Mouse (Mus musculus) G1E-ER4 (cell line): Measurements from ENCODE around the gene Apol8. TPM values are rescaled to one million over a fixed set of nuclear protein-coding genes. Genes with fewer than 3 reads are reported as not detected.

ENCODE experiments used
- GATA1 ChIP-seq: IDR thresholded peaks from one replicate; pipeline ENCODE4 v1.8.0; 2012; ENCODE audit warnings: low read length, inconsistent platforms
- polyA plus RNA-seq: library from polyadenylated mRNA; stranded (reverse); fragments of >175 nt; gene quantifications from 2 replicates; pipeline ENCODE4 v1.2.3, GENCODE M21; 2012

The Apol8 gene
- polyA plus RNA-seq: not detected in 2 replicates

GRCm38 (mm10) chr15:77756848-77757247 lies at the start of gene Apol8:
Gene Apol8 (minus strand): TSS chr15:77757003.
- TF ChIP-seq GATA1: no peak

GRCm38 (mm10) chr15:77805657-77806056 lies 48.9 kb upstream of the Apol8 start:
- TF ChIP-seq GATA1: no peak

GRCm38 (mm10) chr15:77804949-77805348 lies 48.1 kb upstream of the Apol8 start:
- no peak for TF ChIP-seq GATA1

- no peak for TF ChIP-seq GATA1
Observed at GRCm38 (mm10) chr15:77804460-77804859, 47.7 kb upstream of the Apol8 start.

- no peak for TF ChIP-seq GATA1
Observed at GRCm38 (mm10) chr15:77803747-77804146, 46.9 kb upstream of the Apol8 start.

- no peak for TF ChIP-seq GATA1
Observed at GRCm38 (mm10) chr15:77802992-77803391, 46.2 kb upstream of the Apol8 start.

GRCm38 (mm10) chr15:77801188-77801587 lies 44.4 kb upstream of the Apol8 start:
- no peak for TF ChIP-seq GATA1

- TF ChIP-seq GATA1: no peak
Observed at GRCm38 (mm10) chr15:77800511-77800910, 43.7 kb upstream of the Apol8 start.

- no peak for TF ChIP-seq GATA1
Observed at GRCm38 (mm10) chr15:77799491-77800474, 43.0 kb upstream of the Apol8 start.

- TF ChIP-seq GATA1: no peak
Observed at GRCm38 (mm10) chr15:77798664-77799490, 42.1 kb upstream of the Apol8 start.

- TF ChIP-seq GATA1: no peak
Observed at GRCm38 (mm10) chr15:77797609-77798411, 41.0 kb upstream of the Apol8 start.

GRCm38 (mm10) chr15:77796409-77797035 lies 39.7 kb upstream of the Apol8 start:
- TF ChIP-seq GATA1: no peak

GRCm38 (mm10) chr15:77794908-77795356 lies 38.1 kb upstream of the Apol8 start:
- TF ChIP-seq GATA1: no peak

- no peak for TF ChIP-seq GATA1
Observed at GRCm38 (mm10) chr15:77794138-77794907, 37.5 kb upstream of the Apol8 start.
